Mouse (Mus musculus) heart, embryonic 16.5 days (tissue): ENCODE measurements around the gene Ubl3. TPM values are rescaled to one million over a fixed set of nuclear protein-coding genes. Genes with fewer than 3 reads are reported as not detected.

Experiments used
- ATAC-seq: fragments of 200-750 bp; cut with Nextera tagmentation; replicated peaks from 2 replicates; pipeline ENCODE4 v1.8.0; 2017; ENCODE audit warnings: moderate number of reproducible peaks; ENCODE audit not compliant: insufficient read depth, low FRiP score; ENCODE audit errors: extremely low read depth
- H3K27ac ChIP-seq: fragments of 300-500 bp; sonication (generic); 2 replicates; pipeline ENCODE4 v1.5.1; 2014; ENCODE audit warnings: mild to moderate bottlenecking, low read length, control low read depth, moderate library complexity
- H3K27me3 ChIP-seq: fragments of 300-500 bp; sonication (generic); 2 replicates; pipeline ENCODE4 v1.6.1; 2014; ENCODE audit warnings: low read length, mixed read lengths; ENCODE audit not compliant: control insufficient read depth, insufficient read depth
- H3K36me3 ChIP-seq: fragments of 300-500 bp; sonication (generic); 2 replicates; pipeline ENCODE4 v1.6.1; 2014; ENCODE audit not compliant: control insufficient read depth, insufficient read depth
- H3K4me1 ChIP-seq: fragments of 300-500 bp; sonication (generic); 2 replicates; pipeline ENCODE4 v1.6.1; 2014; ENCODE audit warnings: low read length, mixed read lengths; ENCODE audit not compliant: control insufficient read depth, insufficient read depth
- H3K4me2 ChIP-seq: fragments of 300-500 bp; sonication (generic); 2 replicates; pipeline ENCODE4 v1.6.1; 2014; ENCODE audit warnings: low read depth, mild to moderate bottlenecking, control low read depth, low read length
- H3K4me3 ChIP-seq: fragments of 300-500 bp; sonication (generic); 2 replicates; pipeline ENCODE4 v1.5.1; 2014; ENCODE audit warnings: mild to moderate bottlenecking, control low read depth, low read length
- H3K9ac ChIP-seq: fragments of 300-500 bp; sonication (generic); 2 replicates; pipeline ENCODE4 v1.6.1; 2014; ENCODE audit warnings: low read length, control low read depth
- H3K9me3 ChIP-seq: fragments of 300-500 bp; sonication (generic); replicated peaks from 2 replicates; pipeline ENCODE4 v1.6.1; 2016; ENCODE audit warnings: low read length; ENCODE audit not compliant: control insufficient read depth
- WGBS: fragments of 180-500 bp; shearing (Covaris S2); extraction: QIAGEN DNeasy Blood & Tissue Kit; methylation state at CpG from one replicate; pipeline ENCODE4 v1.1.7; 2014; 5-methylcytosine and 5-hydroxymethylcytosine counted together
- polyA plus RNA-seq: library from polyadenylated mRNA; unstranded; fragments of >200 nt; fragmentation: Nextera tagmentation; extraction: Ambion mirVana; gene quantifications from 2 replicates; pipeline ENCODE4 v1.2.1, GENCODE M21; 2015

The Ubl3 gene
- polyA plus RNA-seq, 1 experiment from 2014 or later: 70.9 TPM

- peaks cover 15% of the 10 kb centered on the region for H3K4me1 ChIP-seq
- H3K9me3 ChIP-seq: peaks cover 2% of the 10 kb centered on the region; the same call in 1 of the 2 replicates
- peak overlapping the region; percentile 41 for H3K27ac ChIP-seq
- peak overlapping the region; percentile 44 for H3K4me2 ChIP-seq
- 0 out of 2 replicates have a peak overlapping the region, but pooled peaks have one; percentile 31 for H3K9ac ChIP-seq
- no peaks in the 10 kb centered on the region for H3K36me3 ChIP-seq
- peak overlapping the region; percentile 15; the same call in 1 of the 2 replicates for H3K4me3 ChIP-seq
- 27% methylated on average over 10 of the region's 10 CpGs for WGBS
- 0 out of 2 replicates have a peak, but pooled peaks have one; percentile 46 for ATAC-seq
- H3K27me3 ChIP-seq: no peaks in the 10 kb centered on the region
These were observed 62.8 kb downstream of the Ubl3 start for GRCm38 (mm10) chr5:148489724-148490193.

GRCm38 (mm10) chr5:148488891-148489723, 63.5 kb downstream of the Ubl3 start:
- Histone ChIP-seq H3K4me1 (peaks cover 15% of the 10 kb centered on the region), H3K36me3 (no peaks in the 10 kb centered on the region), H3K4me3 (peak overlapping the region; percentile 15; the same call in 1 of the 2 replicates), H3K9me3 (peaks cover 2% of the 10 kb centered on the region; the same call in 1 of the 2 replicates), H3K27me3 (no peaks in the 10 kb centered on the region), H3K9ac (0 out of 2 replicates have a peak overlapping the region, but pooled peaks have one; percentile 31), H3K27ac (peak overlapping the region; percentile 9; the same call in 1 of the 2 replicates), H3K4me2 (peak overlapping the region; percentile 44)
- WGBS: 53% methylated on average over 13 of the region's 13 CpGs
- ATAC-seq: no peak

DNA sequence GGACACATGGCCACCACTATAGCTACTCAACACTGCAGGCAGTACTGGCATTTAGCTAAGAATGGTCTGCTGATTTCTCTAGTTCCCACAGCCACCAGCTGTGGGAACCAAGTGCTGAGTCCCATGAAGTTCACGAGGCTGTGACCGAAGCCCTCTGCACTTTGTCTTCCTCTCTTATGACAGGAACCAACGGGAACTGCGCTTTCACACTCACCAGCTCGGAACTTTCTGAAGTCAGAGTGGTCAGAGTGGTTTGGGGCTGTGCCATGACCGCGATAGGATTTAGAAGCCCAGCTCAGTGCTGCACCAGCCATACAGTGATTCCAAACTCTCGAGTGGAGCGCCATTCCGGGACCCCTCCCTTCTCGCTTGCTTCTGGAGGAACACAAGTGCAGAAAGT, 66.4 kb downstream of the Ubl3 start:
- H3K9ac ChIP-seq: no peak overlapping the region
- WGBS: 61% methylated on average over 11 of the region's 11 CpGs
- no peaks in the 10 kb centered on the region for H3K9me3 ChIP-seq
- H3K27me3 ChIP-seq: no peaks in the 10 kb centered on the region
- H3K36me3 ChIP-seq: no peaks in the 10 kb centered on the region
- no peak overlapping the region for H3K27ac ChIP-seq
- H3K4me1 ChIP-seq: peaks cover 15% of the 10 kb centered on the region
- ATAC-seq: no peak; the same call in 1 of the 2 replicates
- H3K4me3 ChIP-seq: no peak overlapping the region
- H3K4me2 ChIP-seq: peak overlapping the region; percentile 6; the same call in 1 of the 2 replicates

DNA sequence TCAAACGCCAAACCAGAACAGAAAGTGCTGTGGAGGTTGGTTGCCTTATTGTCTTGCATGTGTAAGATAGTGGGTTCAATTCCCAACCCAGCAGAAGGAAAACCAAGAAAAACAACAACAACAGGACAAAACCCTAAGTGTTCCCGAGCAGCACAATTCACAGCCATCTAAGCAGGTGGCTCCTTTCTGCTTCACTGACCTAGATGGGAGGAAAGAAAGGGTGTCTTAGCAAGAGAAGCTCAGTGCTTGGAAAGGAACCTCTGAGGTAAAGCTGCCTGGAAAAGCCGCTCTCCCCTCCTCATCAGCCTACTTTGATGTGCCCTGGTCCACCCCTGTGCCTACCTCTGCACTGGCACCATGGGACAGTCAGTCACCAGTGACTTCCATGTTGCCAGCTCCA, 70.8 kb downstream of the Ubl3 start:
- H3K9ac ChIP-seq: no peak overlapping the region
- no peak for ATAC-seq
- no peaks in the 10 kb centered on the region for H3K36me3 ChIP-seq
- no peaks in the 10 kb centered on the region for H3K9me3 ChIP-seq
- H3K27ac ChIP-seq: no peak overlapping the region
- H3K27me3 ChIP-seq: no peaks in the 10 kb centered on the region
- WGBS: 75% methylated on average over 3 of the region's 3 CpGs
- H3K4me2 ChIP-seq: no peak overlapping the region
- no peak overlapping the region for H3K4me3 ChIP-seq
- H3K4me1 ChIP-seq: no peaks in the 10 kb centered on the region

DNA sequence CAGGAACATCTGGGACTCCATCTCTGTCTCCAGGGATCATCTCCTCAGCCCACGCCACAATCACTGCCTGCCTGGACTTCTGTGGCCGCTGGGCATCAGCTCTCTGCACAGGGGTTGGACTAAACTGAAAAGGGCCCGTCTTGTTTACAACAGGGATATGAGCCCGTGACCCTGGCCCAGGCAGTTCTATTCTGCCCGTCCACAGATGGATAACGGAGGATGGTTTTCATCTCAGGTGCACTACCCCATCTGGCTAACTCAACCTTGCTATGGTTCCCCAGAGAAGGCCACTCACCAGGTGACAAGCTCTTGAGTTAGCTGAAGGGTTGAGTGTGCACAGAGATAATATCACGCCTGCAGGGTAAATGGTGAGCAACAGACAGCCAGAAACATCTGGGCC, 78.2 kb downstream of the Ubl3 start:
- H3K27me3 ChIP-seq: no peaks in the 10 kb centered on the region
- no peaks in the 10 kb centered on the region for H3K36me3 ChIP-seq
- H3K9ac ChIP-seq: no peak overlapping the region
- H3K27ac ChIP-seq: no peak overlapping the region
- H3K9me3 ChIP-seq: no peaks in the 10 kb centered on the region
- no peak for ATAC-seq
- WGBS: 68% methylated on average over 7 of the region's 7 CpGs
- H3K4me1 ChIP-seq: no peaks in the 10 kb centered on the region
- no peak overlapping the region for H3K4me2 ChIP-seq
- H3K4me3 ChIP-seq: no peak overlapping the region

GRCm38 (mm10) chr5:148468626-148469441, 83.8 kb downstream of the Ubl3 start:
- no peak overlapping the region for H3K4me2 ChIP-seq
- H3K9ac ChIP-seq: no peak overlapping the region
- no peak overlapping the region for H3K4me3 ChIP-seq
- no peaks in the 10 kb centered on the region for H3K27me3 ChIP-seq
- no peak for ATAC-seq
- H3K36me3 ChIP-seq: no peaks in the 10 kb centered on the region
- H3K27ac ChIP-seq: no peak overlapping the region
- 55% methylated on average over 14 of the region's 14 CpGs for WGBS
- no peaks in the 10 kb centered on the region for H3K4me1 ChIP-seq
- no peaks in the 10 kb centered on the region for H3K9me3 ChIP-seq

DNA sequence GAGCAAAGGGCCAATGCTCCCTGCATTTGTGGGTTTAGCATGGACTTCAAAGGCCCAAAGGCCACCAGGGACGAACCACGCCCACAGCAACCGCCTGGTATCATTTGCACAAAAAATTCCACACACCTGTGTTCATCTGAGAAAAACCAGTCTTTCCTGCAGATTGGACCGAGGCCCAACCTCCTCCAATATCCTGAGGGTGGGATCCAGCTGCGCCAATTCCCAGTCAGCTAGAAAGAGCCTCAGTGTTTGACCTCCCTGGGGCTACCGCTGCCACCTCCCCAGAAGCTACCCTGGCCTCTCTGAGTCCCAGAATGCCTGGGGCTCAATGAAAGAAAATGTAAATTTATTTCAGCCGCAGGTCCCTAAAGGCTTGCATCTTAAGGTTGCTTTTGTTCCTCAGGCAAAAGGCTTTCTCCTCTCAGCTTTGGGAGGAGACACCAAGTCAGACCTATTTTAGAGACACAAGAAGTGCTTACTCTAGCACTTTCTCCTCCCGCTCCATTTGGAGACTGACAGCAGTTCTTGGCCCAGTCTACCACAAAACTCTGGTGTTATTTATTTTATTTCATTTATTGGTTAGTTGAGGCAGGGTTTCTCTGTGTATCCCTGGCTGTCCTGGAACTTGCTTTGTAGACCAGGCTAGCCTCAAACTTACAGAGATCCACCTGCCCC, 85.5 kb downstream of the Ubl3 start:
- H3K9ac ChIP-seq: no peak overlapping the region
- no peak overlapping the region for H3K4me2 ChIP-seq
- no peak overlapping the region for H3K4me3 ChIP-seq
- no peak overlapping the region for H3K27ac ChIP-seq
- no peaks in the 10 kb centered on the region for H3K9me3 ChIP-seq
- no peaks in the 10 kb centered on the region for H3K27me3 ChIP-seq
- WGBS: 54% methylated on average over 8 of the region's 8 CpGs
- no peaks in the 10 kb centered on the region for H3K36me3 ChIP-seq
- H3K4me1 ChIP-seq: no peaks in the 10 kb centered on the region
- ATAC-seq: no peak

GRCm38 (mm10) chr5:148466116-148466515, 86.5 kb downstream of the Ubl3 start:
- no peaks in the 10 kb centered on the region for H3K36me3 ChIP-seq
- H3K9me3 ChIP-seq: no peaks in the 10 kb centered on the region
- ATAC-seq: no peak
- no peaks in the 10 kb centered on the region for H3K4me1 ChIP-seq
- 71% methylated on average over 5 of the region's 5 CpGs for WGBS
- no peak overlapping the region for H3K4me2 ChIP-seq
- no peak overlapping the region for H3K9ac ChIP-seq
- H3K27ac ChIP-seq: no peak overlapping the region
- H3K4me3 ChIP-seq: no peak overlapping the region
- no peaks in the 10 kb centered on the region for H3K27me3 ChIP-seq
